Mouse (Mus musculus) stomach, postnatal 0 days (tissue): ENCODE measurements around the gene Hpse2.

Experiments used
- CTCF ChIP-seq: IDR thresholded peaks from 2 replicates; pipeline ENCODE4 v1.5.1; 2016; ENCODE audit warnings: antibody characterized with exemption, low read depth, mild to moderate bottlenecking, moderate library complexity
- EP300 ChIP-seq: optimal IDR thresholded peaks from 2 replicates; pipeline ENCODE3; 2016; ENCODE audit warnings: antibody characterized with exemption

- no peak for TF ChIP-seq CTCF
- no peak for TF ChIP-seq EP300
These were observed 156.4 kb downstream of the Hpse2 start for GRCm38 (mm10) chr19:43231711-43232110.
